Mouse (Mus musculus) thymus, adult 2 months (tissue): Measurements from ENCODE around the gene Golga2.

Source experiments
- CTCF ChIP-seq: fragments of 200-500 bp; IDR thresholded peaks from 2 replicates; pipeline ENCODE4 v1.5.1; 2012; ENCODE audit warnings: mild to moderate bottlenecking, control low read depth, low read length, moderate library complexity, borderline replicate concordance; ENCODE audit not compliant: control insufficient read depth, poor library complexity, insufficient read depth; ENCODE audit errors: extremely low read depth
- POLR2A ChIP-seq: fragments of 200-500 bp; IDR thresholded peaks from 2 replicates; pipeline ENCODE4 v1.6.1; 2012; ENCODE audit warnings: mild to moderate bottlenecking, low read length, control low read depth, moderate library complexity; ENCODE audit not compliant: control insufficient read depth, poor library complexity, insufficient read depth; ENCODE audit errors: extremely low read depth

DNA sequence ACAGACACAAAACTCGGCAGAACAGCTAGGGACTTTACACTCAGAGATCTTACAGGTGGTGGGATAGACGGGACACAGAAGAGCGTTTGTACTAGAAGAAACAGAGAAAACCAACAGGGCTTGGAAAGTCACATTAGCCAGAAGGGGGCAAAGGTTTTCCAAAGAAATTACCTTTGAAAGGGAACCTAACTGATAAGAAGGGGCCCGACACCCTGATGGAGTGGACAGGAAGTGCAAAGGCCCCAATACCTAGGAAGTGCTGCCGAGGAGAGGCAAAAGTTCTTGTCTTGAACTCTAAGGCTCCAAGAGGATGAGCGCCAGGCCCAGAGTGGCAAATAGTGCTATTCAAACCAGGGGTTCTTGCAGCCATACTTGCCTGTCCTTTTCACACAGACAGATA lies 66.7 kb downstream of the Golga2 start:
- TF ChIP-seq CTCF, result no peak
- no peak for TF ChIP-seq POLR2A
